Mouse (Mus musculus) spleen, postnatal 10 days (tissue): ENCODE measurements around the gene Metap2.
A peak's percentile ranks its signal among the peaks of the same experiment; 100 is the strongest.

Experiments used
- DNase-seq, 2 experiments: peaks; one replicate each; pipeline ENCODE4 v3.0.0; 2021 to 2022; ENCODE audit warnings: low spot score in 2 of 2

The Metap2 gene

DNA sequence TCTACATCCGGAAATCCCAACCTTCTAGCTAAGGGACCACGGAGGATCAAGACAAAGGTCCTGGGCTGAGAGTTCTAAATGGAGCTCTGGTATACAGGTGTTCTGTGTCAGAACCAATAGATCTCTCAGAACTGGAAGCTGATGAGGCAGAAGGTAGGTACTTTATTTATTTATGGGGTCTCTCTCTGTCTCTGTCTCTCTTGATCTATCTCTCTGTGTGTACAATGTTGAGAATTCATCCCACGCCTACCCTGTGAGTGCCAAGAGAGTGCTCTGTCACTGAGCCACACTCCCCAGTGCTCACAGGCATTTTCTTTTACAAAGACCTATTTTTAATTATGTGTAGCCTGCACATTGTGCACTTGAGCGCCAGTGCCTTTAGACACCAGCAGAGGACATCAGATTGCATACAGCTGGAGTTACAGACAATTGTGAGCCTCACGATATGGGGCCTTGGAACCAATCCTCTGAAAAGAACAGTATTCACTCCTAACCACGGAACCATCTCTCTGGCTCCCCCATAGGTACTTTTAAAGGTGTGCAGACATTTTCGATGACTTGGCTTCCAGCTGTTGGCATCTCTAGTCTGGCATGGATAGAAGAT, at the start of gene Metap2:
Gene Metap2 (minus strand): TSS at position 51 of the 604 bp plus-strand sequence.
- DNase-seq, result no peak

GRCm38 (mm10) chr10:93945843-93946499, 49.1 kb upstream of the Metap2 start:
- DNase-seq, result no peak

- DNase-seq, result no peak
Observed at GRCm38 (mm10) chr10:93945364-93945763, 48.5 kb upstream of the Metap2 start.

DNA sequence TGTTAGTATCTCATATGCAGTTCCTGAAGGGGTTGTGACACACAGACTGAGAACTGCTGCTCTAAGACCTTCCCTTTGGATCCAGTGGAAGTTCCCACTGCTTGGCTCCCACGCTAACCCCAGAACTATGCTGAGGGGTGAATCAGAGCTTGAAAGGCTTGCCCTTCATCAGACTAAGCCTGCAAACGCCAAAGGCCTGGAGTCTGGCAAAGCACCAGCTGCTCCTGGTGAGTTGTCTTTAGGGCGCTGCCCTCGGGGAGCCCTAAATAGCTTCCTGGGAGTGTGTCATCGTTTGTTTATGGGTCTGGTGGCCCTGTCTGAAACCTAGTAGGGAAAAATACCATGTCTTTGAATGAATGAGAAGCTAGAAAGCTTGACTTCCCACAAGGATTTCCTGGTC, 47.3 kb upstream of the Metap2 start:
- no peak for DNase-seq

GRCm38 (mm10) chr10:93940279-93940678, 43.4 kb upstream of the Metap2 start:
- DNase-seq, result no peak

DNA sequence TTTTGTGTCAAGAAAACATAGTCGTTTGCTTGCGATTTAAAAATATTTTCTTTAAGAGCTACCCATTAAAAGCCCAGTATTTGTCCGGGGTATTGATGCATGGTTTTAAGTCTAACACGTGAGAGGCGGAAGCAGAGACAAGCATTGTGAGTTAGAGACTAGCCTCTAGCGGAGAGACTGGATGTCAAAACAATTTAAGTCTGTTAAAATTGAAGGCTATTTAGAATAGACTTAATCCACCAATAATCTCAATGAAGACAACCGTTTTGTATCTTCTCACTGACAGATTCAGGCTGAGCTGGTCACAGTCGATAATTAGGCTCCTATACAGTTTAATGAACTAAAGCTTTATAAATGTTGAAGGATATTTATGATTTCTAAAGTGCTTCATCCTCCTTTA, 42.8 kb upstream of the Metap2 start:
- DNase-seq, result no peak

- no peak for DNase-seq
Observed at GRCm38 (mm10) chr10:93938844-93939271, 42.0 kb upstream of the Metap2 start.

GRCm38 (mm10) chr10:93933980-93934379, 37.1 kb upstream of the Metap2 start:
- no peak for DNase-seq

GRCm38 (mm10) chr10:93932861-93933260, 36.0 kb upstream of the Metap2 start:
- DNase-seq, result no peak

DNA sequence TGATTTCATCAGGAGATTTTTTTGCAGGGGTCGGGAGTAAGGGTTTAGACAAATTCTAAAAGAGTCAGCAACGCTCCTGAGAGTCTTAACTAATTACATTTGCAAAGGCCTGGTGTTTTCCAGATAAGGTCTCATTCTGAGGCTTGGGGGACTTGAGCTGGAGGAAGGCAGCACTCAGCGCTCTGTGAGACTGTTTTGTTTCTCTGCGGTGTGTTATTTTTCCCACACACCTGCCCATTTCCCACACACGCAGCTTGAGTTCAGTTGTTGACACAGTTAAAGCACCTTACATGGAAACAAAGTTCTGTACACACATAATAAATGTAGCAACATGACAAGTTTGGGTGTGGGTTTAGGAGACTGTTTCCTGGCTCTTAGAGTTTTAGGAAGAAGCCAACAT, 35.1 kb upstream of the Metap2 start:
- no peak for DNase-seq

DNA sequence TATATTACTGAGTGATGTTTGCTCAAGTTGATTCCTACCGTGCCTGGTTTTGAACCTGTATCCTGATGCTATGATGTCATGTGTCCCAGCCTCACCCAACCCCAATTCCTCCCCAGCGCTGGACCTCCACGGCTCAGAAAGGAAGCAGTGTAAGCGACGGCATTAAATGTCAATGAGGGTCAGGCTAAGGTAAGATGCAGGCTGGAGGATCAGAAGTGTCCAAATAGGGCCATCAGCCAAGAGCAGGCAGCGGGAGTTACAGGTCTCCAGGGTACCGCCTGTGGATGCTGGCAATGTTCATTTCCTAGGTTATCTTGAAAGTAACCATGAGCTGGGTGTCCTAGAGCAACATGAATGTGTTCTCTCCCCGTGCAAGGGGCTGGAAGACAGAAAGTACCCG, 34.5 kb upstream of the Metap2 start:
- DNase-seq, result no peak

DNA sequence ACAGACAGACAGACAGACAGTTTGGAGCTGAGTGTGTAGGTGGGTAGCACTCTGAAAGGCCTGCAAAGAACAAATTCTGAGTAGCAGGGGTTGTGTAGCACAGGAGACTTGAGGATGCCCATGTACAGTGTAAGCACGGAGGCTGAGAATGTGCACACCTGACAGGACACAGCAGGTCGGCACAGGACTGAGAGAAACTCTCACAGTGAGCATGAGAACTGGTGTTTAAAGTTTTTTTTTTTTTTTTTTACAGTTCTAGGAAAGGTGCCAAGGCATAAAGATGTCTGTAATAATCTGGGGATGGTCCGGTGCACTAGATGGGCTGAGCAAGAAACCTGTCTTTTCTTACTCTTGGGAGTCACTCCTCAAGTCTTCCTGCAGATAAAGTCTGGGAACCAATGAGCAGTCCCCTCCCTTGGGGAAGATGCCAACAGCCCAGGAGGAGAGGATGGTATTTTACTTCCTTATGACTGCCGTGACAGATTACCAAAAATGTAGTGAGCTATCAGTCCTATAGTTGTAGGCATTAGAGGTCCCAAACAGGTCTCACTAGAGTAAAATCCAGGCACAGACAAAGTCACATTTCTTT, 33.4 kb upstream of the Metap2 start:
- DNase-seq, result no peak

DNA sequence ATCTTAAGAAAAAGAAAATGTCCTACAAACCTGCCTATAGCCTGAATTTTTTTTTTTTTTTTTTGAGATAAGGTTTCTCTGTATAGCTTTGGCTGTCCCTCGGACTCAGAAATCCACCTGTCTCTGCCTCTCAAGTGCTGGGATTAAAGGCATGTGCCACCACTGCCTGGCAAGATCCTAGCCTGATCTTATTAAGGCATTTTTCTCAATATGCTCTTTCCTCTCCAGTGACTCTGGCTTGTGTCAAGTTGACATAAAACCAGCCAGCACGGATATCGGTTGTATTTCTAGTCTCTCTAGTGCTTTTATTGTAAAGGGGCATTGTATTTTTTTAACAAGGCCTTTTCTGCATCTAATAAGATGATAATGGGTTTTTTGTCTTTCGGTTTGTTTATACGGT, 27.8 kb upstream of the Metap2 start:
- no peak for DNase-seq

DNA sequence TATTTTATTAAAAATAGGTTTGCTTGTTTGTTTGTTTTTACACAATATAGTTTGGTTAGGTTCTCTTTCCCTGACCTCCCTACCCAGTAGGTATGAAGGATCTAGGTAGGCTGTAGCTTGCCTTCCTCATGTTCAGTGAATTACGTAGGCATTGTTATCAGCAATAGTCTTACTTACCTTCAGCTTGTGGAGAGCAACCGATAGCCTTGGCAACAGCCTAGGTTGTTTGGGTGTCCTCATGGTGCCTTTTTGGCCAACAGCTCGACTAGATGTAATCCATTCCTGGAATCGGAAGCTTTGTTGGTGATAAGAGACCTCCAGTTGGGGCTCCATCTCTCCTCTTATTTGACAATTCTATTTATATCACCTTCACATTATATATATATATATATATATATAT, 24.3 kb upstream of the Metap2 start:
- no peak for DNase-seq

GRCm38 (mm10) chr10:93919227-93919626, 22.3 kb upstream of the Metap2 start:
- no peak for DNase-seq

DNA sequence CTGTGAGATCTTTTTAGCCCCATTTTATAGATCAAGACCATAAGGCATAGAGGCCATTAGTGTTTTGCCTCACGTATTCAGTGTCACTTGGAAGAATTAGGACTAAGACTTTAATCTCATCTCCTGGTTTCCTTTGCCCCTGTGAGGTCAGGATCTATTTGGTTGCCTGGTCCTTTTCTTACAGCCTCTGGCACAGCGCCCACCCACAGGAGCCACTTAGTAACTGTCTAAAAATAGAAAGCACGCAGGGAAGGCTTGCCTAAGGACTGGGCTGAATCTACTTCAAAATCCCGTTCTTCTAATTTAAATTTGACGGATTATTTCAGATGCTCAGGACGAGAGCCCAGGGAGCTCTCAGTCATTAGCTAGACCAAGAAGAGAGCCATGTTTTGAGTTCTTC, 21.8 kb upstream of the Metap2 start:
- no peak for DNase-seq

DNA sequence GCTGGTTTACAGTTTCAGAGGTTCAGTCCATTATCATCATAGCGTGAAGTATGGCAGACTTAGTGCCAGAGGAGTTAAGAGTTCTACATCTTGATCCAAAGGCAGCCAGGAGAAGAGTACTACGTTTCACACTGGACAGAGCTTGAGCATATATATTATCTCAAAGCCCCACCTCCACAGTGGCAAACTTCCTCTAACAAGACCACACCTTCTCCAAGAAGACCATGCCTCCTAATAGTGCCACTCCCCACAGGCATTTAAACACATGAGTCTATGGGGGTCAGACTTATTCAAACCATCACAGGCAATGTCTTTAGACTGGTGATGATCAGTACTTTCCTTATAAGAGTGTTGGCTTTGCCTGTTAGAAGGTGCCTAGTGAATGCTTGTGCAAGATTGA, 21.2 kb upstream of the Metap2 start:
- DNase-seq, result no peak

GRCm38 (mm10) chr10:93916778-93917177, 19.9 kb upstream of the Metap2 start:
- peak in 1 of 2 experiments; percentile 45 for DNase-seq

GRCm38 (mm10) chr10:93915531-93916275, 18.8 kb upstream of the Metap2 start:
- no peak for DNase-seq

- no peak for DNase-seq
Observed at GRCm38 (mm10) chr10:93913525-93913924, 16.6 kb upstream of the Metap2 start.

- no peak for DNase-seq
Observed at GRCm38 (mm10) chr10:93912917-93913316, 16.0 kb upstream of the Metap2 start.

DNA sequence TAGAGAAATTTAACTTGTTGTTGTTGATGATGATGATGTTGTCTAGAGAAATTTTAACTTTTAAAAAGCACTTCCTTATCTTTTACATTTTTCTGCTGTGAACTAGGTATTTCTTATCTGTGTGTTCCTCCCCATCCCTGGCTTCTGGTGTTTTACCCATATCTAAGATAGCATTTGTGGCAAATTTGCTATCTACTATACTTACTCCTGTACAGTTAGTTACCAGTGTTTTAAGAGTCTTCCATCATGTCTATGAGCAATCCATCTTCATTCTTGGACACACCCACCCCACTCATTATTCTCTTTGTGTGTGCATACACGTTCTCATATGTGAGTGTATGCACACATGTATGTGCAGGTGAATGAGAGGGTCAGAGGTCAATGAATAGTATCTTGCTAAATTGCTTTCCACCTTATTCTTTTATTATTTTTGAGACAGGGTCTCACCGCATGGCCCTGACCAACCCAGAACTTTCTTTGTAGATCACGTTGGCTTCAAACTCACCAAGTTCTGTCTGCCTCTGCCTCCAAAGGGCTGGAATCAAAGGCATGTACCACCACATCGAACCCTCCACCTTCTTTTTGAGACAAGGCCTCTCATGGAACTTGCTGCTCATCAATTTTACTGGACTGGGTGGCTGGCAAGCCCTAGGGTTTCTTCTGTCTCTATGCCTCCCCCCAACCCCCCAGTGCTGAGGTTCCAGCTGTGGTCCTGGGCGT, 15.4 kb upstream of the Metap2 start:
- DNase-seq, result no peak
